Mouse (Mus musculus): ENCODE results near the gene 4931406C07Rik.

DNA sequence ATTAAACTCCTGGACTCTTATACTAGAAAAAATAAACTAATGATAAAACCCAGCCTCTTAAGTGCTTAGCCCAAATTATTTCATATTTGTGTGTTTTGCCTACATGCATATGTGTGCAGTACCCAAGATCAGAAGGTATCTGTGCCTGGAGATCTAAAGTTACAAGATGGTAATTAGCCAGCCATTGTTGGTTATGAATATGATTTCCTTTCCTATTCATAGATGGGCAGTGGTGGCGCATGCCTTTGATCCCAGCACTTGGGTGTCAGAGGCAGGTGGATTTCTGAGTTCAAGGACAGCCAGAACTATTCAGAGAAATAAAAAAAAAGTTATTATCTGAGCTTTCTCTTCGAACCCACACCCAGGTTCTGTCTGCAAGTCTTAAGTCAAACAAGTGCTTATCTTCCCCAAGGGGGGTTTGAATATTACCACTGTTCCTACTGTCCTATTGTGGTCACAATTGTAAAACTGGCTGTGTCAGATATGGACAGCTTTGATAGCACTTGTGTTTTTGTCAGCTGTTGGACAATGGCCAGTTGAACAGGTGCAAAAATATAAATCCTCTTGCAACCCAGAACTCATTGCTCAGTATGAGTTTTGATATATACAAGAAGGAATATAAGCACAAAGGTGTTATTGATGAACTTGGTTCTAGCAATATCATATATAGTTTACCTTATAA, 5.9 kb upstream of the 4931406C07Rik start:
- TF ChIP-seq CTCF (IDR thresholded peaks at IDR 0.05; ENCODE audit: extremely low read depth, insufficient read length, insufficient replicate concordance, low read depth, low read length) (no peak), POLR2A (IDR thresholded peaks at IDR 0.05; ENCODE audit: low read depth, low read length) (no peak)
